Mouse (Mus musculus): ENCODE measurements at regions not wholly inside any gene's neighbourhood (a gene's known extent, or its start where the extent isn't known, plus 50 kb on each side); places are given as distances from the start of the nearest gene placed in this dataset.

- TF ChIP-seq CTCF (IDR thresholded peaks at IDR 0.05; ENCODE audit: extremely low read depth, insufficient read depth, insufficient read length, insufficient replicate concordance), result no peak
- TF ChIP-seq POLR2A (IDR thresholded peaks at IDR 0.05; ENCODE audit: low read depth, low read length), result no peak
These were observed 203.3 kb downstream of the Irs2 start for GRCm38 (mm10) chr8:10804974-10805373.
